Mouse (Mus musculus): Measurements from ENCODE around the gene Bst2. TPM values are rescaled to one million over a fixed set of nuclear protein-coding genes. Genes with fewer than 3 reads are reported as not detected.

The Bst2 gene
- 70.8 TPM for polyA plus RNA-seq (2014; fragmentation: Illumina TruSeq; extraction: RNeasy Lipid Tissue Mini Kit (QIAGEN cat#74804); ENCODE audit: low read depth, low replicate concordance)

DNA sequence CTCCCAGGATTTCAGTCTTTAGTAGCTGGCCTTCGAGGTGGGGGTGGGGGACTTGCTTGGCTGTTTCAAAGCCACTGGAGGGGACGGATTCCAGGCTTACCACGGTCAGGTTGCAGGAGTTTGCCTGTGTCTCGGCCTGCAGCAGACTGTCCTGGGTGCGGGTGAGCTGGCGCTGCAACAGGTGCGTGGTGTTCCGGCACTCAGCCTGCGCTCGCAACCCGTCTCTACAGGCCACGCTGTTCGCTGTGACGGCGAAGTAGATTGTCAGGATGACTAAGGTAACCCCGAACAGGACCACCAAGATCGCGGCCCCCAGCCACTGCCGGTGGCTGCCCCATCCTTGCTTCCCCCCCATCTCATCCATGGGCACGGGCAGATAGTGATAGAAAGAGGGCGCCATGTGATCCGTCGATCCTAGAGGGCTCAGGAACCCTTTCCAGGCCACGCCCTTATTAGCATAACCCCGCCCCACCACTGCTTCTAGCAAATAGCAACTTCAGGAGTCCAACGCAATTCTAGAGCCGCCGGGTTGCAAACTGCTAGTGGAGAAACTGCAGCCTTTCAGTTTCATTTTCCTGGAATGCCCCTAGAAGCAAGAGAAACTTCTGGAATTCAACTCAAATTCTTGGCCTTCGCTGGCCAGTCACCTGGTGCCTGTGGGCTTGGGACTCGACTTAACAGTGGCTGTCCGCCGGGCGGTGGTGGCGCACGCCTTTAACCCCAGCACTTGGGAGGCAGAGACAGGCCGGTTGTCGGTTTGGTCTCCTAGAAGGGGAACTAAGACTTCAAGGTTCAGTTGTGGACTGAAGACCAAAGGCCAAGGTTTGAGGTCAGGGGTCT, at the start of gene Bst2:
Bst2 (minus strand) TSS at position 429 of the 840 bp plus-strand sequence.

DNA sequence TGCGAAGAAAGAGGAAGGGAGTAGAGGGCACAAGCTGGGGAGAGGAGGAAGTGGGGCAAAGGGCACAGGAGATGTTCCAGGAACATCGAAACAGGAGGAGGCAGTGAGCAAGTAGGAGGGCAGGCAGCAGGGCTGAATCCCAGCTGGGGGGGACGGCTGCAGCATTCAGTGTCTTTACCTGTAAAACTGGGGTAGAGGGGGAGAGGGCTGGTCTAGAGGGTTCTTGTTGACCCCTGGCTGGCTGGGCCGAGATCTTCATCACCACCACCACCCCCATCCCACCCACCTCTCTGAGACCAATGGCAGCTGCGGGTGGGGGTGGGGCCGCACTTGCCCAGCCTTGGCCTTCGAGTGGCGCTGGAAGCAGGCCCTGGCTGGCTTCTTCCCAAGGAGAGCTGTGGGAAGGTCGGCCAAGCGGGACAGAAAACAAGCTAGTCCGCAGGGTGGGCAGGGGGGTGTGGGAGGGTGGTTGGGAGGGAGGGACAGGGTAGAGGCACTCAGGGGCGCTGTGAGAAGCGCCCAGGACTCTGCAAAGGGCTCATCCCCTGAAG, 31.2 kb upstream of the Bst2 start, which contains the start of gene Slc27a1:
Slc27a1 (plus strand) TSS at position 496 of the 551 bp plus-strand sequence.

DNA sequence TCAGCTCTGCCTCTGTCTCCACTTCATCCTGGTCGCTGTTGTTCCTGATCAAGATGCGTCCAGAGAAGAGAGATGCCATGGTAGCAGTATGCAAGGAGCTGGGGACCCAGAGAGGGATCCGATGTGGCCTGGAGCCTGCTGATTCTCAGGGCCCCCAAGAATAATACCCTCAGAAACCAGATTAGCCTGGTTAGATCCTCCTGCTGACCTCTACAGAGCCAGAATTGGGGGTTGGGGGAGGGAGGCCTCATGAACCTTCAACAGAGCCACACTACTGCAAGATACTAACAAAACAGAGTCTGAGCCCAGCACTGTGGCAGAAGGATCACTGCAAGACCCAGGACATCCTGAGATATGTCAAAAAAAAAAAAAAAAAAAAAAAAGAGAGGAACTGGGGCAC, 29.2 kb upstream of the Bst2 start, which contains the start of gene Nxnl1:
Nxnl1 (minus strand) TSS at position 101 of the 400 bp plus-strand sequence.

DNA sequence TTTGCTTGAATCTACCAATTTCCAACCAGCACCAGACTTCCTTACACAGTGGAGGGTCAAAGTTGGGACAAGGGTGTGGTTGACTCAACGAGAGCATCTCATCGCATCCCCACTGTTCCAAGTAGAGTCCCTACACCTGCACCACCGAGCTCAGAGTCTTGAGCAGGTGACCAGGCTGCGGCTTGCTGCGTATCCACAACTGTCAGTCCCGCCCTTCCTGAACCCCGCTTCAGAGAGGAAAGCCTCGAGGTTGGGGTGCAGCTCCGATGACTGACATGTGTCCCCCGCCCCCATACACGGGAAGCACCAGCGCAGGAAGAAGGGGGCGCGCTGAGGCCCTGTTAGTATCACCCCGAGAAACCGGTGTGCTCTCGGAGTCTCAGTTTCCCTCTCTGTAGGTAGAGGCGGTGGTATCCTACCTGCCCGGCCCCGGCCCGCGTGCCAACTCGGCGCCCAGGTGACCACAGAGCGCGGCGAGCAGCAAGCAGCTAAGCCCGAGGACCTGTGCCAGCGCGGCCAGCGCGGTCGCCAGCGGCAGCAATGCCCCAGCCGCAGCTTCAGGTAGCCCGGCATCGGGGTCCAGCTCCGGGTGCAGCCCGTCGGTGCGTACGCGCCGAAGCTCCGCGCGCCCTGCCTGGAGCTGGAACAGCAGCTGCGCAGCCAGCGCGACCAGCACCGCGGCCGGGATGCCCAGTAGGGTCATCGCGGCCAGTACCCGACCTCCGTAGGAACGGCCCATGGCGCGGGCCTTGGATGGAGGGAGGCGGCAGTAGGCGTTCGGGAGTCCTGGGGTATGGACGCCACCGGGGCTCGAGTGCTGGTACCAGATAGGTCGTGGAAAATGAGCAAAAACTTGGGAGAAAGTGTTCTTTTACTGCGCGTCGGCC, 21.1 kb upstream of the Bst2 start, which contains the start of gene Tmem221:
Tmem221 (minus strand) TSS at position 801 of the 887 bp plus-strand sequence.

DNA sequence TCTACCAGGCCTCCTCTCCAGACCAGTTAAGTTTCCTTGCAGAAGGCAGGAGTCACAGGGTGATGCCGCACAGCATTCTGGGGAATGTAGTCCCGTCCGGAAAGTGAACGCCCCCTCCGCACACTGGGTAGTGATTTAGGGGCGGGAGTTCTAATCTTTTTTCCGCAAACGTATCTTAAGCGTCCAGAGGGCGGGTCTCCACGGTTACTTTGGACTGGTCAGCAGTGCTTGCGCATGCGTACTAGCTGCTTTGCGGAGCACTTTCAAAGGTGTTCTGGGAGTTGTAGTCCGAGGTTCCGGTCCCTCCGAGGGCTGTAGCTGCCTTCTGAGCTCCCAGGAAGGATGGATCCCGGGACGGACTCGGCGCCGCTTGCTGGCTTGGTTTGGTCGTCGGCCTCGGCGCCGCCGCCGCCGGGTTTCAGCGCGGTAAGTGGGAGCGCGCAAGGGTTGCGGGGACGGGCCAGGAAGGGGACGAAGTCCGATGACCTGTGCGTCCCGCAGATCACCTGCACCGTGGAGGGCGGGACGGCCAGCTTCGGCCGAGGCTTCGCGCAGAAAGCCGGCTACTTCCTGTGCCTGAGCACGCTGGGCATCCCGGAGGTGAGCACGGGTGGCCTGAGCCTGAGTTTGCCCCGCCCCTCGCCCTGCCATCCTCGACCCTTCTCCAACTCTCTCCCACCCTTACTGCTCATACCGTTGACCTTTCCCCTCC, 5.5 kb upstream of the Bst2 start, which contains the start of gene Mvb12a:
Mvb12a (plus strand) TSS at position 291 of the 712 bp plus-strand sequence.

DNA sequence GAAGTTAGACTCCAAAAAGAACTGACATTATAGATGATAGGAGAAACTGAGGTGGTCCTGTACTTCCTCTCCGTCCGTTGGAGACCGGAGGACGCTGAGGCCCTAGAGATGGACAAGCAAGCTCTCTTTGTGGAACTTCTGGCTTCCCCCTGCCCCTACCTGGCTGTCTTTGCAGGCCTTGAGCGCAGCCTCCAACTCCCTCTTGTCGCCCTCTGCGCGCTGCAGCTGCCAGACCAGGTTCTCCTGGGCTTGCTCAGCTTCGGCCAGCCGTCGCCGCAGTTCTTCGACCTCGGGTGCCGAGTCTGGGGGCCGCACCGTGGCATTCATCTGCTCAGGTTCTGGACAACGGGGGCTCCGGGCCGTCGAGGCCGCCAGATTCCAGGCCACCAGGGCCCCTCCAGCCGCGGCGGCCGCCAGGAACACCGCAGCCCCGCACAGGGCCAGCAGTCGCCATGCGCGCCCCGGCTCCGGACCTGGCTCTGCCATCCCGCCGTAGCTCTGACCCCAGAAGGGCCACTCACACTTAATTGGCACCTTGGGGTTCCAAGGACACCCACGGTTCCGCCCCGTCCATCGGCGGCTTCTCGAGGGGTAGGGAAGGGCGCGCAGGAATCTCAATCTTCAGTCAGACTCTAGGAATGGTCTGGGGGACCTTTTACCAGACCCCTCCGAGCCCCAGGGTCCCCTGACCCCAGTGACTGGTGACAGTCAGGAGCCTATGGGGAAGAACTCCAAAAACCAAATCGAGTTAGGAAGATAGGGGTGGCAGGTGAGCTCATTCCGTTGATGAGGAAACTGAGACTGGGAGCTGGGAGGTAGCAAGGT, 11.8 kb downstream of the Bst2 start, which contains the start of gene Ccdc194:
Ccdc194 (minus strand) TSS at position 486 of the 825 bp plus-strand sequence.

DNA sequence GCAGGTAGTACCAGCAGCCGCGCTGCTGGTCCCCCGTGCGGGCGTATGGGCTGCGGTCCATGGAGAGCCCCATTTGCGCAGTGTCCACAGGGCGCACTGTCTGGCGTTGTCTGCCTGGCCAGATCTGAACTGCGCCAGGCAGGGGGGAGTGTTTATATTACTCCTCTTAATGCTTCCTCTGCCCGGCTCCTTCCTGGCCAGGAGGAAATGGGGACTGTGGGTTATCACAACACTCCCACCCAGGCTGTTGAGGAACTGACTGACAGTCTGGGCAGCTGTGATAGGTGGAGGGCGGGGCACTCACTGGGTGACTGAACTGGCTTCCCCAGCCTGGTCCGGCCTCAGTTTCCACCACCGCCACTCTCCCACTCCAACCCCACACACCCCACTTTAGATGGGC, 25.6 kb downstream of the Bst2 start, which contains the start of gene Plvap:
Plvap (minus strand) TSS at position 109 of the 400 bp plus-strand sequence.

DNA sequence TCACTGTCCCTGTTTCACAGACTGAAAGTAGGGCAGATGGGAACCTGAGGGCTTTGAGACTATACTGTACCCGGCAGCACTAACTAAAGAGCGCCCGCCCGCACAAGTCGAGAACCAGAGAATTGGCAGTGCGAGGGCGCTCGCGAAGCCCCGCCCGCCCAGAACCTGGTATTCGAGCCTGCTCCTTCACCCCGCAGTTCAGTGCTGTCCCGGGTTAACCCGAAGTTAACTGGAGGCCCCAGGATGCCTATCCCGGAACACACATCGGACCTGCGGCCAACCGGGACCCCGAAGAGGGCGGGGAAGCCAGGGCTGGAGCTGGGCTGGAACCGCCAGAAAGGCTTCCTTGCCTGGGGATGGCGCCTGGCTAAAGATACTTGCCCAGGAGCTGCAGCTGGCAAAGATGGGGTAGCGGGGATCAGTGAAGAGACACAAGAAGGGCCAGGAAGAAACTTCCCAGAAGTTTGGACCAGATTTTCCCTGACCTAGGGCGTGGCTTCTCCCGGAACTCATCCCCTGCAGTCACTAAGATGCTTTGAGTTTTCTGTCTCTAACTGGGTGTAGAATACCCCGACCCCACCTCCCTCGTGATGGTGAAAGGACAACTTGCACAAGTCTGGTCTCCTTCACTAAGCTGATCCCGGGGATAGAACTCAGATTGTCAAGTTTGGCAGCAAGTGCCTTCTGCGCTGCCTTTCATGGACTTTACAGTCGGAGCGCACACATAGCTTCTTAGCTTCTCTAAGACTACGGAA, 49.4 kb downstream of the Bst2 start, which contains the start of gene Gtpbp3:
Gtpbp3 (plus strand) TSS at position 413 of the 755 bp plus-strand sequence.

DNA sequence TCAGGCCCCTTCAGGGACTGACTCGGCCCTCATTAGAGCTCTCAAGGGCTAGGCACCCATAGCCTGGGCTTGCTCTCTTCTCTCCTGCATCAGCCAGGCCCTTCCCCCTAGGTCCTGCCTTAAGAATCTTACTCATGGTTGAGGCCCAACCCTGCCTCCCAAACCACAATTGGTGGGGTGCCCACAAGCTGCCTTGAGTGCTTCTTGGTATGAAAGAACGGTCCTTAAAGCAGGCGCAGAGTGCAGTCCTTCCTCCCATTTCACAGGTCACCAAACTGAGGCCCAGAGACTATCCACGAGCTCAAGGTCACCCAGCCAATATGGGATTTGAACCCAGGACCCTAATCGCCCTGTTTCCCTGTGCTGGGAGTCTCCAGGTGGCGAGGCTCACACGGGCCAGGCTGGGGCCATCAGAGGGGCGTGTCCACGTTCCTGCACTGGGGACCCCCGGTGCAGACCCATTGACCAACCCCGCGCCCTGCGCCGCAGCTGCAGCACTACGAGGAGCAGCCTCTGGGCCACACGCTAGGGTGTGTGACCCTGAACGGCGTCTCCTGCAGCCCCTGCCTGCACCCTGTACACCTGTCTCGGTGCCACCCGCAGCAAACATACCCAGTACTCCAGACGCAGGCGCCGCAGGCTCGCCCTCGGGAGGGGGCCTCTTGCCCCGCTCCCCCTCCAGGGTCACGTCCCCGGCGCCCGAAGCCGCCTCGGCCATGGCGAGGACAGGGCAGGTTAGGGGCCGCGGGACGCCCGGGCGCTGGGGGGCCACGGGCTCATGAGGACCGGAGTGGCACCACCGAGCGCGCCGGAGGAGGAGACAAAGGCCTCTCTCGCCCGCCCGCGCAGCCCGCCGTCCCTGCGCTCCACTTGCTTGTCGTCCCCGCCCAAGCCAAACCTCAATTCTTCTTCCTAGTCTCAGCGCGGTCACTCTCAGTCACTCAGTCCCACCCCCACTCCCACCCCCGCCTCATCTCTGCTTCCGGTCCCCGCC, 51.8 kb downstream of the Bst2 start, which contains the start of gene Ano8:
Ano8 (minus strand) TSS at position 822 of the 994 bp plus-strand sequence.

Other genes with a start within 250 kb of the Bst2 start
- gene Use1, start 170.6 kb downstream of the Bst2 start, polyA plus RNA-seq (2014; fragmentation: Illumina TruSeq; extraction: RNeasy Lipid Tissue Mini Kit (QIAGEN cat#74804); ENCODE audit: low read depth, low replicate concordance), result 215 TPM
- 12.3 TPM for gene Ocel1, start 166.2 kb downstream of the Bst2 start, polyA plus RNA-seq (2014; fragmentation: Illumina TruSeq; extraction: RNeasy Lipid Tissue Mini Kit (QIAGEN cat#74804); ENCODE audit: low read depth, low replicate concordance)
- gene Nr2f6, start 155.5 kb downstream of the Bst2 start, polyA plus RNA-seq (2014; fragmentation: Illumina TruSeq; extraction: RNeasy Lipid Tissue Mini Kit (QIAGEN cat#74804); ENCODE audit: low read depth, low replicate concordance), result 45.7 TPM
- 29.6 TPM for gene Ushbp1, start 141.7 kb downstream of the Bst2 start, polyA plus RNA-seq (2014; fragmentation: Illumina TruSeq; extraction: RNeasy Lipid Tissue Mini Kit (QIAGEN cat#74804); ENCODE audit: low read depth, low replicate concordance)
- 74.2 TPM for gene Babam1, start 140.6 kb downstream of the Bst2 start, polyA plus RNA-seq (2014; fragmentation: Illumina TruSeq; extraction: RNeasy Lipid Tissue Mini Kit (QIAGEN cat#74804); ENCODE audit: low read depth, low replicate concordance)
- 1.2 TPM for gene Ankle1, start 131.4 kb downstream of the Bst2 start, polyA plus RNA-seq (2014; fragmentation: Illumina TruSeq; extraction: RNeasy Lipid Tissue Mini Kit (QIAGEN cat#74804); ENCODE audit: low read depth, low replicate concordance)
- 16.7 TPM for gene Abhd8, start 73.8 kb downstream of the Bst2 start, polyA plus RNA-seq (2014; fragmentation: Illumina TruSeq; extraction: RNeasy Lipid Tissue Mini Kit (QIAGEN cat#74804); ENCODE audit: low read depth, low replicate concordance)
- gene Mrpl34, start 72.5 kb downstream of the Bst2 start, polyA plus RNA-seq (2014; fragmentation: Illumina TruSeq; extraction: RNeasy Lipid Tissue Mini Kit (QIAGEN cat#74804); ENCODE audit: low read depth, low replicate concordance), result 57.3 TPM
- gene Dda1, start 68.3 kb downstream of the Bst2 start, polyA plus RNA-seq (2014; fragmentation: Illumina TruSeq; extraction: RNeasy Lipid Tissue Mini Kit (QIAGEN cat#74804); ENCODE audit: low read depth, low replicate concordance), result 59.1 TPM
- gene Ano8, start 51.5 kb downstream of the Bst2 start, polyA plus RNA-seq (2014; fragmentation: Illumina TruSeq; extraction: RNeasy Lipid Tissue Mini Kit (QIAGEN cat#74804); ENCODE audit: low read depth, low replicate concordance), result 9.2 TPM
- gene Gtpbp3, start 49.4 kb downstream of the Bst2 start, polyA plus RNA-seq (2014; fragmentation: Illumina TruSeq; extraction: RNeasy Lipid Tissue Mini Kit (QIAGEN cat#74804); ENCODE audit: low read depth, low replicate concordance), result 14.5 TPM
- 33.6 TPM for gene Plvap, start 25.7 kb downstream of the Bst2 start, polyA plus RNA-seq (2014; fragmentation: Illumina TruSeq; extraction: RNeasy Lipid Tissue Mini Kit (QIAGEN cat#74804); ENCODE audit: low read depth, low replicate concordance)
- not detected for gene Ccdc194, start 11.7 kb downstream of the Bst2 start, polyA plus RNA-seq (2014; fragmentation: Illumina TruSeq; extraction: RNeasy Lipid Tissue Mini Kit (QIAGEN cat#74804); ENCODE audit: low read depth, low replicate concordance)
- 72.0 TPM for gene Mvb12a, start 5.5 kb upstream of the Bst2 start, polyA plus RNA-seq (2014; fragmentation: Illumina TruSeq; extraction: RNeasy Lipid Tissue Mini Kit (QIAGEN cat#74804); ENCODE audit: low read depth, low replicate concordance)
- gene Tmem221, start 21.4 kb upstream of the Bst2 start, polyA plus RNA-seq (2014; fragmentation: Illumina TruSeq; extraction: RNeasy Lipid Tissue Mini Kit (QIAGEN cat#74804); ENCODE audit: low read depth, low replicate concordance), result 3.1 TPM
- 0.98 TPM for gene Nxnl1, start 29.1 kb upstream of the Bst2 start, polyA plus RNA-seq (2014; fragmentation: Illumina TruSeq; extraction: RNeasy Lipid Tissue Mini Kit (QIAGEN cat#74804); ENCODE audit: low read depth, low replicate concordance)
- 216 TPM for gene Slc27a1, start 31.4 kb upstream of the Bst2 start, polyA plus RNA-seq (2014; fragmentation: Illumina TruSeq; extraction: RNeasy Lipid Tissue Mini Kit (QIAGEN cat#74804); ENCODE audit: low read depth, low replicate concordance)
- 87.6 TPM for gene Pgls, start 54.7 kb upstream of the Bst2 start, polyA plus RNA-seq (2014; fragmentation: Illumina TruSeq; extraction: RNeasy Lipid Tissue Mini Kit (QIAGEN cat#74804); ENCODE audit: low read depth, low replicate concordance)
- 2.5 TPM for gene Fam129c, start 60.2 kb upstream of the Bst2 start, polyA plus RNA-seq (2014; fragmentation: Illumina TruSeq; extraction: RNeasy Lipid Tissue Mini Kit (QIAGEN cat#74804); ENCODE audit: low read depth, low replicate concordance)
- 76.1 TPM for gene Colgalt1, start 73.5 kb upstream of the Bst2 start, polyA plus RNA-seq (2014; fragmentation: Illumina TruSeq; extraction: RNeasy Lipid Tissue Mini Kit (QIAGEN cat#74804); ENCODE audit: low read depth, low replicate concordance)
- 0.61 TPM for gene Unc13a, start 134.3 kb upstream of the Bst2 start, polyA plus RNA-seq (2014; fragmentation: Illumina TruSeq; extraction: RNeasy Lipid Tissue Mini Kit (QIAGEN cat#74804); ENCODE audit: low read depth, low replicate concordance)
- gene Jak3, start 138.8 kb upstream of the Bst2 start, polyA plus RNA-seq (2014; fragmentation: Illumina TruSeq; extraction: RNeasy Lipid Tissue Mini Kit (QIAGEN cat#74804); ENCODE audit: low read depth, low replicate concordance), result 10.6 TPM
- 46.9 TPM for gene Insl3, start 151.8 kb upstream of the Bst2 start, polyA plus RNA-seq (2014; fragmentation: Illumina TruSeq; extraction: RNeasy Lipid Tissue Mini Kit (QIAGEN cat#74804); ENCODE audit: low read depth, low replicate concordance)
- 5.7 TPM for gene B3gnt3, start 164.3 kb upstream of the Bst2 start, polyA plus RNA-seq (2014; fragmentation: Illumina TruSeq; extraction: RNeasy Lipid Tissue Mini Kit (QIAGEN cat#74804); ENCODE audit: low read depth, low replicate concordance)
- gene Fcho1, start 188.3 kb upstream of the Bst2 start, polyA plus RNA-seq (2014; fragmentation: Illumina TruSeq; extraction: RNeasy Lipid Tissue Mini Kit (QIAGEN cat#74804); ENCODE audit: low read depth, low replicate concordance), result 5.7 TPM